Mouse (Mus musculus) ES-E14 (cell line): ENCODE measurements around the gene Sh2d4b. TPM values are rescaled to one million over a fixed set of nuclear protein-coding genes. Genes with fewer than 3 reads are reported as not detected.

ENCODE experiments used
- DNase-seq: peaks from one replicate; pipeline ENCODE4 v3.0.0-alpha.2; 2013; ENCODE audit warnings: low read depth, low spot score
- H3K27ac ChIP-seq: 2 replicates; pipeline ENCODE4 v1.5.1; 2012; ENCODE audit warnings: low read depth, mild to moderate bottlenecking, low read length, moderate library complexity, mixed read lengths; ENCODE audit not compliant: poor library complexity, insufficient read depth, severe bottlenecking
- H3K36me3 ChIP-seq: 2 replicates; pipeline ENCODE4 v1.6.1; 2012; ENCODE audit warnings: mild to moderate bottlenecking, low read length, moderate library complexity, mixed read lengths; ENCODE audit not compliant: control insufficient read depth, poor library complexity, insufficient read depth, severe bottlenecking
- H3K4me1 ChIP-seq, 2 experiments: fragments of 150-350 bp in 1 of 2; sonication (generic) in 1 of 2; 2 replicates each; pipeline ENCODE4 v1.6.1; 2012; ENCODE audit warnings: low read length in 2 of 2, mild to moderate bottlenecking in 1 of 2, mixed read lengths in 1 of 2; ENCODE audit not compliant: control insufficient read depth in 2 of 2, insufficient read depth in 2 of 2, poor library complexity in 1 of 2
- H3K4me3 ChIP-seq, 2 experiments: fragments of 150-350 bp in 1 of 2; sonication (generic) in 1 of 2; 2 replicates each; pipeline ENCODE4 v1.5.1; 2012; ENCODE audit warnings: low read length in 2 of 2, low read depth in 1 of 2, mild to moderate bottlenecking in 1 of 2, mixed read lengths in 1 of 2; ENCODE audit not compliant: insufficient read depth in 1 of 2, poor library complexity in 1 of 2, severe bottlenecking in 1 of 2
- H3K9ac ChIP-seq: 2 replicates; pipeline ENCODE4 v1.6.1; 2012; ENCODE audit warnings: low read depth, mild to moderate bottlenecking, low read length, mixed read lengths; ENCODE audit not compliant: poor library complexity, insufficient read depth, severe bottlenecking
- H3K9me3 ChIP-seq: fragments of 150-350 bp; sonication (generic); 2 replicates; pipeline ENCODE4 v1.6.1; 2012; ENCODE audit warnings: low read depth, mild to moderate bottlenecking, low read length; ENCODE audit not compliant: control insufficient read depth, insufficient read depth
- CHD2 ChIP-seq: IDR thresholded peaks from 2 replicates; pipeline ENCODE4 v1.6.1; 2014; ENCODE audit warnings: mild to moderate bottlenecking, low read depth, low read length, inconsistent platforms
- HCFC1 ChIP-seq: IDR thresholded peaks from 2 replicates; pipeline ENCODE4 v1.6.1; 2012; ENCODE audit warnings: low read length, inconsistent platforms, borderline replicate concordance; ENCODE audit not compliant: insufficient read depth
- MAFK ChIP-seq: IDR thresholded peaks from 2 replicates; pipeline ENCODE4 v1.6.1; 2014; ENCODE audit warnings: mild to moderate bottlenecking, low read depth, low read length, inconsistent platforms; ENCODE audit not compliant: insufficient read depth
- ZC3H11A ChIP-seq: IDR thresholded peaks from 2 replicates; pipeline ENCODE4 v1.6.1; 2012; ENCODE audit warnings: low read depth, mild to moderate bottlenecking, inconsistent platforms, low read length, borderline replicate concordance
- ZNF384 ChIP-seq: IDR thresholded peaks from 2 replicates; pipeline ENCODE4 v1.6.1; 2012; ENCODE audit warnings: low read depth, low read length, inconsistent platforms
- in situ Hi-C, 2 experiments: fragments of 600-800 bp; cut with MboI; formaldehyde crosslinking; loops; one replicate each; pipeline ENCODE4 v1.15.1; 2025; ENCODE audit warnings: low sequenced_read_pairs in 2 of 2, inconsistent platforms in 1 of 2; ENCODE audit not compliant: unreplicated experiment in 2 of 2
- total RNA-seq: library from RNA; depleted of rRNA; stranded (reverse); fragments of 300-350 nt; gene quantifications from 2 replicates; pipeline ENCODE4 v1.2.3, GENCODE M21; 2012

The Sh2d4b gene
- total RNA-seq, 1 experiment = 2.5 TPM

DNA sequence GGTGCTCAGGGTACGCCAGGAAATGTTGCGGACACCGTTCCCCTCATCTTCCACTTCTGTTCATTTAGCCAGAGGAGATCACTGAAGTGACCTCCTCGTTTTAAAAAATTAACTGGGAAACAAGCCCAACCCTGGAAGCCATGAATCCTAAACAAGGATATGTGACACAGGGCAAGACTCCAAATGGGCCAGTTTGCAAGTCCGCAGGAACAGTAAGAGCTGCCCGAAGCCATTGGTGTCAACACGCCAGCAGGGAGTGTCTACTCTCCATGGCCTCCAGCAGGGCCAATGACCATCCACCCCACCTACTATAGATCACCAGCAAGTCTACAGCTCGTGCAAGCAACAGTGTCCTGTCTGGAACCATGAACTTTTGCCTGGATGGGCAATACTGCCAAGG lies 12.7 kb upstream of the Sh2d4b start:
- TF ChIP-seq ZNF384 (no peak), ZC3H11A (no peak), CHD2 (no peak), MAFK (no peak), HCFC1 (no peak)
- H3K9me3 ChIP-seq = no peaks in the 10 kb centered on the region
- DNase-seq = no peak
- in situ Hi-C loops = no loop called here
- no peak overlapping the region for H3K4me3 ChIP-seq
- peaks cover 32% of the 10 kb centered on the region for H3K36me3 ChIP-seq
- no peak overlapping the region for H3K27ac ChIP-seq
- H3K4me1 ChIP-seq = peaks cover 5 to 8% of the 10 kb centered on the region in 2 experiments; a peak in 2 of 4 replicates
- no peak overlapping the region for H3K9ac ChIP-seq

DNA sequence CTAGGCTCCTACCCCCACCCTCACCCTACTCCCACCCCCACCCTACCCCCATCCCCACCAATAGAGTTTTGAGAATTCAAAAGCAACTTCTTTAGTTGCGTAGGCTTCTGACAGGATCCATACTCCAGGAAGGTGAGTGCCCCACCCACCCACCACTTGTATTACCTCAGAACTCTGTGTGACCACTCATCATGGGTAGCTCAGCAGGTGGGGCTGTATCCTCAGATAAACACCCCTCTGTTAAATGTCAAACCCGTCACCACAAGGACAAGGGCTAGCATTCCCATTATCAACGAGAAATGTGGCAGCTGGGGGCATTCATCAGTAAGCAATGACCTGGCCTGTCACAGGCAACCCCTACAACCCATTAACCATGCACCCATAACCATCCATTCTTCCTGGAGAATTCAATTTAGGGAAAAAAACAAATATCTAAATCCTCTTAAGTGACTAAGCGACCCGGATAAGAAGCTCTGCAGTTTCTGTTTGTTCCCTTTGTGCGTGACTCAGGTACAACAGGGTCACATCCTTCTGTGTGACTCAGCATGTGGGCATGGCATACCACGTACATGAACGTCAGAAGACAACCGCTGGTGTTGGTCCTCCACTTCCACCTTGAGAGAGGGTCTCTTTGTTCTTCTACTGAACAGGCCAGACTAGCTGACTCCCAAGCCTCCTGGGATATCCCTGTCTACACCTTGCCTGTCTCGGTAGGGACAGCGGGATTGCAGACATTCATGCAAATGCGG lies 9.4 kb upstream of the Sh2d4b start:
- no peak overlapping the region for H3K27ac ChIP-seq

DNA sequence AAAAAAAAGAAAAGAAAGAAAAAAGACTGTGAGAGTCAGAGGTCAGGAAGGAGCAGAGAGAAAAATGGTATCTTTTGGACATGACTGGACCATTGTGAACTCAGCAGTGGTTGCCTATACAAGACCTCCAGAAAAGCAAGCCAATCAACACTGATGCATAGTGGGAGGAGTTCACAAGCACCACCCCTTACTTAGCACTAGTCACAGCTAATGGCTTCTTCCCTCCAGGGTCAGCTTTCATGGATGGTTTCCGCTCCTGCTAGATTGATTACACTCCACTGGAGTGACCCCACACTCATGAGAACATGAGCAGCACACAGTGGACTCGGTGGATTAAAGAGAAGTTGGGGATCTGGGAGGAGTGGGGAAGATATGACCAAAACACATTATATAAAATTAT lies 7.2 kb upstream of the Sh2d4b start:
- Histone ChIP-seq H3K9me3 (no peaks in the 10 kb centered on the region), H3K9ac (no peak overlapping the region), H3K4me1 (peaks cover 5 to 8% of the 10 kb centered on the region in 2 experiments; a peak in 2 of 4 replicates), H3K27ac (no peak overlapping the region), H3K36me3 (no peaks in the 10 kb centered on the region), H3K4me3 (no peak overlapping the region)
- in situ Hi-C loops = no loop called here
- no peak for DNase-seq
- TF ChIP-seq ZC3H11A (no peak), HCFC1 (no peak), ZNF384 (no peak)

More for the DNA sequence above, 9.4 kb upstream of the Sh2d4b start:
- TF ChIP-seq ZC3H11A = no peak
- TF ChIP-seq MAFK = no peak
- no peak for TF ChIP-seq ZNF384
- no peak for TF ChIP-seq HCFC1
- no peak for TF ChIP-seq CHD2
- H3K4me1 ChIP-seq = peaks cover 5 to 8% of the 10 kb centered on the region in 2 experiments; a peak in 2 of 4 replicates
- H3K9me3 ChIP-seq = no peaks in the 10 kb centered on the region
- peaks cover 8% of the 10 kb centered on the region for H3K36me3 ChIP-seq
- no peak overlapping the region for H3K9ac ChIP-seq
- no peak overlapping the region for H3K4me3 ChIP-seq
- in situ Hi-C loops = no loop called here
- no peak for DNase-seq

DNA sequence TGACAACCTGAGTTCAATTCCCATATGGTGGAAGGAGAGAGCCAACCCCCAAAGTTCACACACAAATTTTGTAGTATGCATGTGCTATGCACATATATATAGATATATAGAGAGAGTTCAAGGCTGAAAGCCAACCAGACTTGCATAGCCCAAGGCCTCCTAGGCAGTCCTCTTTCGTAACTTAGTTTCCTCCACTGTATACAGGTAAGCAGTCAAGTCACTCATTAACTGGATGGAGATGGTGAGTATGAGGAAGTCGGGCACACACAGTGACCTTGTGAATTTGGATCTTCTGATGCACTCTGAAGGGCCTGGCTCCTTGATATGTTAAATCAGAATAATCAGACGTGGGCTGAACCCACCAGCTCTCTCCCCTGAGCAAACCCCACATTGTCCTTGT lies 4.8 kb upstream of the Sh2d4b start:
- no peak overlapping the region for H3K4me3 ChIP-seq
- in situ Hi-C loops = no loop called here
- H3K27ac ChIP-seq = no peak overlapping the region
- H3K4me1 ChIP-seq = peaks cover 7 to 12% of the 10 kb centered on the region in 2 experiments
- TF ChIP-seq MAFK (no peak), ZC3H11A (no peak), CHD2 (no peak), HCFC1 (no peak), ZNF384 (no peak)
- no peaks in the 10 kb centered on the region for H3K9me3 ChIP-seq
- no peaks in the 10 kb centered on the region for H3K36me3 ChIP-seq
- no peak for DNase-seq
- H3K9ac ChIP-seq = no peak overlapping the region

DNA sequence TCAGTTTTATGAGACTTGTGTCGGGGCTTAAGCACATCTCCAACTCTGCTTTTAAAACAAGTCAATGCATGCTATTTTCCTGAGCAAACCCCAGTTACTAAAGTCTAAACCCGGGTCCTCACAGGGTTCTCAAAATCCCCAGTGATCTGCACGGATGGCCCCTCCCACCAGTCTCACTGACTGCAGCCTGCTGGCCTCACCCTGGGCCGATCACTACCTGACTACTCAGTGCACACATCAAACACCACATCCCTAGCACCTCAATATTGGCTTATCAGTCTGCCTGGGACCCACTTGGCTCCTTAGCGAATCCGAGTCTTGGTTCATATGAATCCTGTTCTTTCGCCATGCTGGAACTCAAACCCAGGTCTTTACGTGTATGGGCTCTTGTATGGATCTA lies 2.6 kb upstream of the Sh2d4b start:
- Histone ChIP-seq H3K27ac (no peak overlapping the region), H3K9ac (no peak overlapping the region), H3K4me3 (no peak overlapping the region), H3K36me3 (no peaks in the 10 kb centered on the region), H3K9me3 (no peaks in the 10 kb centered on the region), H3K4me1 (peaks cover 9 to 10% of the 10 kb centered on the region in 2 experiments)
- TF ChIP-seq ZNF384 = no peak
- TF ChIP-seq ZC3H11A = no peak
- TF ChIP-seq MAFK = no peak
- TF ChIP-seq HCFC1 = no peak
- TF ChIP-seq CHD2 = no peak
- in situ Hi-C loops = no loop called here
- no peak for DNase-seq
